Mouse (Mus musculus) heart, embryonic 12.5 days (tissue): ENCODE data around the gene Ghr. TPM values are rescaled to one million over a fixed set of nuclear protein-coding genes. Genes with fewer than 3 reads are reported as not detected.

ENCODE experiments used
- ATAC-seq: fragments of 200-750 bp; cut with Nextera tagmentation; 2 replicates; pipeline ENCODE4 v1.8.0; 2017; ENCODE audit warnings: moderate TSS enrichment, moderate library complexity; ENCODE audit not compliant: insufficient number of reproducible peaks, low FRiP score
- H3K27ac ChIP-seq: fragments of 300-500 bp; sonication (generic); 2 replicates; pipeline ENCODE4 v1.5.1; 2016; ENCODE audit warnings: mild to moderate bottlenecking, moderate library complexity; ENCODE audit not compliant: poor library complexity, severe bottlenecking
- H3K27me3 ChIP-seq: fragments of 300-500 bp; sonication (generic); replicated peaks from 2 replicates; pipeline ENCODE4 v1.6.1; 2016; ENCODE audit warnings: mild to moderate bottlenecking, moderate library complexity
- H3K36me3 ChIP-seq: fragments of 300-500 bp; sonication (generic); 2 replicates; pipeline ENCODE4 v1.6.1; 2016; ENCODE audit warnings: mild to moderate bottlenecking, moderate library complexity
- H3K4me1 ChIP-seq: fragments of 300-500 bp; sonication (generic); replicated peaks from 2 replicates; pipeline ENCODE4 v1.6.1; 2016; ENCODE audit warnings: mild to moderate bottlenecking
- H3K4me2 ChIP-seq: fragments of 300-500 bp; sonication (generic); 2 replicates; pipeline ENCODE4 v1.6.1; 2016; ENCODE audit warnings: mild to moderate bottlenecking, moderate library complexity
- H3K4me3 ChIP-seq: fragments of 300-500 bp; sonication (generic); 2 replicates; pipeline ENCODE4 v1.5.1; 2016; ENCODE audit warnings: mild to moderate bottlenecking
- H3K9ac ChIP-seq: fragments of 300-500 bp; sonication (generic); 2 replicates; pipeline ENCODE4 v1.6.1; 2016; ENCODE audit warnings: mild to moderate bottlenecking, moderate library complexity
- H3K9me3 ChIP-seq: fragments of 300-500 bp; sonication (generic); replicated peaks from 2 replicates; pipeline ENCODE4 v1.6.1; 2016; ENCODE audit warnings: mild to moderate bottlenecking, moderate library complexity
- WGBS: fragments of 180-500 bp; shearing (Covaris S2); methylation state at CpG from one replicate; pipeline ENCODE4 v1.1.7; 2016; 5-methylcytosine and 5-hydroxymethylcytosine counted together
- polyA plus RNA-seq: library from polyadenylated mRNA; unstranded; fragments of >200 nt; fragmentation: Nextera tagmentation; extraction: Ambion mirVana; gene quantifications from 2 replicates; pipeline ENCODE4 v1.2.1, GENCODE M21; 2016

The Ghr gene
- polyA plus RNA-seq, 1 experiment from 2014 or later, result 68.8 TPM

- Histone ChIP-seq H3K4me3 (no peak overlapping the region), H3K9ac (no peak overlapping the region), H3K27ac (no peak overlapping the region), H3K4me2 (no peak overlapping the region), H3K4me1 (peaks cover 6% of the 10 kb centered on the region), H3K27me3 (no peaks in the 10 kb centered on the region), H3K9me3 (no peaks in the 10 kb centered on the region), H3K36me3 (no peaks in the 10 kb centered on the region)
- no peak for ATAC-seq
- WGBS, result 87% methylated on average over 3 of the region's 3 CpGs
Observed at GRCm38 (mm10) chr15:3488601-3489000, 94.7 kb downstream of the Ghr start.

- Histone ChIP-seq H3K27ac (no peak overlapping the region), H3K4me3 (no peak overlapping the region), H3K4me1 (no peaks in the 10 kb centered on the region), H3K4me2 (no peak overlapping the region), H3K9ac (no peak overlapping the region), H3K27me3 (no peaks in the 10 kb centered on the region), H3K9me3 (no peaks in the 10 kb centered on the region), H3K36me3 (no peaks in the 10 kb centered on the region)
- ATAC-seq, result no peak
- WGBS, result 79% methylated on average over 5 of the region's 5 CpGs
Observed at GRCm38 (mm10) chr15:3486691-3487090, 96.6 kb downstream of the Ghr start.

GRCm38 (mm10) chr15:3485367-3485766 is 97.9 kb downstream of the Ghr start:
- Histone ChIP-seq H3K27ac (no peak overlapping the region), H3K4me3 (no peak overlapping the region), H3K4me2 (no peak overlapping the region), H3K9ac (no peak overlapping the region), H3K9me3 (no peaks in the 10 kb centered on the region), H3K27me3 (no peaks in the 10 kb centered on the region), H3K36me3 (no peaks in the 10 kb centered on the region), H3K4me1 (no peaks in the 10 kb centered on the region)
- no peak for ATAC-seq
- 84% methylated on average over 1 of the region's 1 CpGs for WGBS

- Histone ChIP-seq H3K4me2 (no peak overlapping the region), H3K4me1 (no peaks in the 10 kb centered on the region), H3K27ac (no peak overlapping the region), H3K36me3 (no peaks in the 10 kb centered on the region), H3K9ac (no peak overlapping the region), H3K4me3 (no peak overlapping the region), H3K27me3 (no peaks in the 10 kb centered on the region), H3K9me3 (no peaks in the 10 kb centered on the region)
- ATAC-seq, result no peak
- 72% methylated on average over 3 of the region's 3 CpGs for WGBS
Observed at GRCm38 (mm10) chr15:3483451-3483850, 99.8 kb downstream of the Ghr start.

GRCm38 (mm10) chr15:3469230-3469629 is 114.1 kb downstream of the Ghr start:
- H3K9me3 ChIP-seq, result no peaks in the 10 kb centered on the region
- peaks cover 10% of the 10 kb centered on the region for H3K4me1 ChIP-seq
- no peaks in the 10 kb centered on the region for H3K27me3 ChIP-seq
- no peak overlapping the region for H3K27ac ChIP-seq
- no peak overlapping the region for H3K4me2 ChIP-seq
- no peak overlapping the region for H3K4me3 ChIP-seq
- no peak overlapping the region for H3K9ac ChIP-seq
- WGBS, result 82% methylated on average over 4 of the region's 4 CpGs
- no peaks in the 10 kb centered on the region for H3K36me3 ChIP-seq
- no peak for ATAC-seq

GRCm38 (mm10) chr15:3466608-3467007 is 116.7 kb downstream of the Ghr start:
- no peak overlapping the region for H3K4me3 ChIP-seq
- no peak overlapping the region for H3K9ac ChIP-seq
- H3K27me3 ChIP-seq, result no peaks in the 10 kb centered on the region
- ATAC-seq, result no peak
- H3K4me2 ChIP-seq, result no peak overlapping the region
- no peak overlapping the region for H3K27ac ChIP-seq
- no peaks in the 10 kb centered on the region for H3K36me3 ChIP-seq
- 75% methylated on average over 4 of the region's 4 CpGs for WGBS
- H3K4me1 ChIP-seq, result peaks cover 10% of the 10 kb centered on the region
- H3K9me3 ChIP-seq, result no peaks in the 10 kb centered on the region

GRCm38 (mm10) chr15:3464754-3465153 is 118.5 kb downstream of the Ghr start:
- H3K4me1 ChIP-seq, result peaks cover 10% of the 10 kb centered on the region
- H3K9me3 ChIP-seq, result no peaks in the 10 kb centered on the region
- no peak overlapping the region for H3K27ac ChIP-seq
- no peaks in the 10 kb centered on the region for H3K27me3 ChIP-seq
- no peaks in the 10 kb centered on the region for H3K36me3 ChIP-seq
- no peak overlapping the region for H3K9ac ChIP-seq
- 58% methylated on average over 4 of the region's 4 CpGs for WGBS
- no peak overlapping the region for H3K4me3 ChIP-seq
- no peak overlapping the region for H3K4me2 ChIP-seq
- ATAC-seq, result no peak

GRCm38 (mm10) chr15:3456543-3456942 is 126.7 kb downstream of the Ghr start:
- WGBS, result 81% methylated on average over 4 of the region's 4 CpGs
- H3K4me2 ChIP-seq, result no peak overlapping the region
- H3K9me3 ChIP-seq, result no peaks in the 10 kb centered on the region
- H3K36me3 ChIP-seq, result peaks cover 13% of the 10 kb centered on the region
- no peaks in the 10 kb centered on the region for H3K4me1 ChIP-seq
- H3K27ac ChIP-seq, result no peak overlapping the region
- H3K9ac ChIP-seq, result no peak overlapping the region
- H3K4me3 ChIP-seq, result no peak overlapping the region
- ATAC-seq, result no peak
- no peaks in the 10 kb centered on the region for H3K27me3 ChIP-seq

GRCm38 (mm10) chr15:3455572-3455971 is 127.7 kb downstream of the Ghr start:
- Histone ChIP-seq H3K4me2 (no peak overlapping the region), H3K9ac (no peak overlapping the region), H3K27ac (no peak overlapping the region), H3K27me3 (no peaks in the 10 kb centered on the region), H3K9me3 (no peaks in the 10 kb centered on the region), H3K4me1 (no peaks in the 10 kb centered on the region), H3K36me3 (peaks cover 13% of the 10 kb centered on the region), H3K4me3 (no peak overlapping the region)
- ATAC-seq, result no peak

GRCm38 (mm10) chr15:3452080-3452752 is 131.1 kb downstream of the Ghr start:
- H3K36me3 ChIP-seq, result peaks cover 7% of the 10 kb centered on the region
- no peaks in the 10 kb centered on the region for H3K9me3 ChIP-seq
- no peak overlapping the region for H3K27ac ChIP-seq
- no peak overlapping the region for H3K4me3 ChIP-seq
- H3K4me2 ChIP-seq, result no peak overlapping the region
- no peaks in the 10 kb centered on the region for H3K27me3 ChIP-seq
- H3K4me1 ChIP-seq, result peaks cover 3% of the 10 kb centered on the region
- ATAC-seq, result no peak
- H3K9ac ChIP-seq, result no peak overlapping the region
- 73% methylated on average over 5 of the region's 5 CpGs for WGBS

GRCm38 (mm10) chr15:3449564-3449963 is 133.7 kb downstream of the Ghr start:
- H3K9me3 ChIP-seq, result no peaks in the 10 kb centered on the region
- H3K4me3 ChIP-seq, result no peak overlapping the region
- WGBS, result 81% methylated on average over 2 of the region's 2 CpGs
- no peaks in the 10 kb centered on the region for H3K27me3 ChIP-seq
- ATAC-seq, result no peak
- no peak overlapping the region for H3K4me2 ChIP-seq
- no peak overlapping the region for H3K27ac ChIP-seq
- H3K4me1 ChIP-seq, result peaks cover 12% of the 10 kb centered on the region
- no peak overlapping the region for H3K9ac ChIP-seq
- no peaks in the 10 kb centered on the region; the same call in 1 of the 2 replicates for H3K36me3 ChIP-seq

GRCm38 (mm10) chr15:3445285-3445909 is 137.9 kb downstream of the Ghr start:
- 64% methylated on average over 7 of the region's 7 CpGs for WGBS
- H3K27me3 ChIP-seq, result no peaks in the 10 kb centered on the region
- no peak for ATAC-seq
- H3K27ac ChIP-seq, result no peak overlapping the region
- H3K4me2 ChIP-seq, result no peak overlapping the region
- no peaks in the 10 kb centered on the region for H3K36me3 ChIP-seq
- no peaks in the 10 kb centered on the region for H3K9me3 ChIP-seq
- H3K4me1 ChIP-seq, result peaks cover 14% of the 10 kb centered on the region
- H3K9ac ChIP-seq, result no peak overlapping the region
- no peak overlapping the region for H3K4me3 ChIP-seq
